Mouse (Mus musculus) G1E (cell line): ENCODE results near the gene Tifab. TPM values are rescaled to one million over a fixed set of nuclear protein-coding genes. Genes with fewer than 3 reads are reported as not detected.

Experiments used
- ATAC-seq: 2 replicates; pipeline ENCODE4 v1.8.0; 2016; ENCODE audit warnings: mild to moderate bottlenecking; ENCODE audit not compliant: insufficient number of reproducible peaks, poor library complexity, low FRiP score, severe bottlenecking; ENCODE audit errors: extremely low read depth
- DNase-seq: peaks from one replicate; pipeline ENCODE4 v3.0.0; 2012; ENCODE audit warnings: low spot score
- H3K27me3 ChIP-seq: 2 replicates; pipeline ENCODE4 v1.6.1; 2012; ENCODE audit warnings: mild to moderate bottlenecking, low read length, inconsistent platforms; ENCODE audit not compliant: insufficient read depth
- H3K36me3 ChIP-seq: replicated peaks from 2 replicates; pipeline ENCODE3; 2012; ENCODE audit warnings: mild to moderate bottlenecking, inconsistent platforms
- H3K4me1 ChIP-seq: 2 replicates; pipeline ENCODE4 v1.6.1; 2012; ENCODE audit warnings: low read depth, low read length, inconsistent platforms, mixed read lengths; ENCODE audit not compliant: insufficient read depth
- H3K4me3 ChIP-seq: 2 replicates; pipeline ENCODE4 v1.5.1; 2012; ENCODE audit warnings: low read depth, mild to moderate bottlenecking, inconsistent platforms, low read length, moderate library complexity, mixed read lengths
- H3K9me3 ChIP-seq: replicated peaks from 2 replicates; pipeline ENCODE4 v1.6.1; 2012; ENCODE audit warnings: inconsistent platforms
- CTCF ChIP-seq: IDR thresholded peaks from 2 replicates; pipeline ENCODE4 v1.5.1; 2012; ENCODE audit warnings: low read depth, low read length, inconsistent platforms, mixed read lengths
- GATA1 ChIP-seq: IDR thresholded peaks from 2 replicates; pipeline ENCODE4 v1.6.1; 2012; ENCODE audit warnings: borderline replicate concordance, low read length, inconsistent platforms, mixed read lengths
- GATA2 ChIP-seq: IDR thresholded peaks from 2 replicates; pipeline ENCODE4 v1.6.1; 2012; ENCODE audit warnings: low read depth, low read length, inconsistent platforms, borderline replicate concordance
- POLR2AphosphoS5 ChIP-seq: IDR thresholded peaks from 2 replicates; pipeline ENCODE4 v1.6.1; 2012; ENCODE audit warnings: low read depth, low read length, inconsistent platforms; ENCODE audit not compliant: insufficient replicate concordance
- TAL1 ChIP-seq: conservative IDR thresholded peaks from 2 replicates; pipeline ENCODE4 v1.6.1; 2012; ENCODE audit warnings: low read depth, low read length, inconsistent platforms, mixed read lengths
- polyA plus RNA-seq: library from polyadenylated mRNA; stranded (reverse); fragments of >175 nt; gene quantifications from 2 replicates; pipeline ENCODE4 v1.2.3, GENCODE M21; 2012
- total RNA-seq, 2 experiments: library from RNA; stranded (forward) in 1 of 2; stranded (reverse) in 1 of 2; fragments of 200-1000 nt in 1 of 2; fragments of >200 nt in 1 of 2; fragmentation: Nextera tagmentation in 1 of 2; gene quantifications; 2 replicates each; pipeline ENCODE4 v1.2.3; 2014 to 2017

The Tifab gene
- total and polyA plus RNA-seq, 3 experiments, result 0.16 TPM; not detected in 2

DNA sequence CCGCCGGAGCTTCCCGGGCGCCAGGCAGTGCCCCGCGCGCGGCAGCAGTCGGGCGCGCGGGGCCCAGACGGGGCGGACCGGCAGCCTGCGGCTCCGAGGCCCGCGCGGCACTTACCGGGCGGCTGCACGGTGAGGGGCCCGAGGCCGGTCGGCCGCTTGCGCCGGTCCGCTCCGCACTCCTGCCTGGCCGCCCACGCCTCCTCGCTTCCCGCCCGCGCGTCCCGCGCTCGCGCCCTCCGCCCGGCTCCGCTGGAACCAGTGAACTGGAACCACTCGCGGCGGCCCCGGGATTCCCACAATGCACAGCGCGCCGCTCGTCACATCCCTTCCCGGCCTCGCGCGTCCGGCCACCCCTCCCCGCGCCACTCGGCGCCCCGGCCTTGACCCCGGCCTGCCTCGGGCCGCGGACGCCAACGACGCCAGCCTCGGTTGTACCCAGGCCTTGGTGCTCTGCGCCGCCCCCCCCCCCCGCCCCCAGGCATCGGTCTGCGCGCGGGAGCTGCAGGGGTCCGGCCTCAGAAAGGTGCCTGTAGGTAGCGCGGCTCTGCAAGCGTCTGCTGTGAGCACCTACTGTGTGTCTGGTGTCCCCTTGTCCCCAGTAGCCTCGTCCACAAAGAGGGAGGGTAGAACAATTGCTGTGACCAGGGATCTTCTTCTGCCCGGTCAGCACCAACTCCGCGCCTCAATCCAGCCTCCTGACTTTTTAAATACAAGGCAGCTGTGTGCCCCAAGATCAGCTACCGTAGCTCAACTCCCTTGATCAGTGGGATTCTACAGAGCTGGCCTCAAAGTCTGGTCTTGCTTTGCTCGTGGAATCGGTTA is 43.2 kb downstream of the Tifab start:
- Histone ChIP-seq H3K4me3 (peak overlapping the region; percentile 95), H3K9me3 (no peaks in the 10 kb centered on the region), H3K36me3 (peaks cover 34% of the 10 kb centered on the region), H3K4me1 (peaks cover 49% of the 10 kb centered on the region), H3K27me3 (no peaks in the 10 kb centered on the region; the same call in 1 of the 2 replicates)
- no peak for TF ChIP-seq POLR2AphosphoS5
- DNase-seq (peak; percentile 96), ATAC-seq (peak; percentile 42)

GRCm38 (mm10) chr13:56134631-56135181 is 44.0 kb downstream of the Tifab start:
- Histone ChIP-seq H3K4me3 (peak overlapping the region; percentile 95), H3K4me1 (peaks cover 56% of the 10 kb centered on the region), H3K27me3 (no peaks in the 10 kb centered on the region; the same call in 1 of the 2 replicates), H3K36me3 (peaks cover 41% of the 10 kb centered on the region), H3K9me3 (no peaks in the 10 kb centered on the region)
- no peak for ATAC-seq
- DNase-seq, result peak; percentile 57
- no peak for TF ChIP-seq CTCF
- no peak for TF ChIP-seq TAL1
- no peak for TF ChIP-seq GATA2
- TF ChIP-seq GATA1, result no peak
- no peak for TF ChIP-seq POLR2AphosphoS5

DNA sequence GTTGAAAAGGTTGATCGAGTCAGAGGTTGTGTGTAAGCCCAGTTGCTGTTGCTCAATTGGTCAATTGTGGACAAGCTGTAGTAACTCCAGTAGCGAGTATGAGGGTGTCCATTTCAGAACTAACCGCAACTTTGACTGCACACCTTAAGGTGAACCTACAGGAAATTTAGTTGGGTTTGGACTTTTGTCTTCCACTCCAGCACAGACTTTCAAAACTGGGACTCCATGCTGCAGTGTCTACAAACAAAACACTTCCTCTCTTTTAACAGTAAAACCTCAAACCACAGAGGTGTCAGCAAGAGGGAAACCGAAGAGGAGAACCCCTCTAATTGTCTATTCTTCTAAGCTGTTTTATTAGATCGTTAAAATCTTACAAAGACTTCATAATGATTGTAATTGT is 44.7 kb downstream of the Tifab start:
- Histone ChIP-seq H3K36me3 (peaks cover 46% of the 10 kb centered on the region), H3K4me1 (peaks cover 60% of the 10 kb centered on the region), H3K9me3 (no peaks in the 10 kb centered on the region), H3K27me3 (no peaks in the 10 kb centered on the region; the same call in 1 of the 2 replicates), H3K4me3 (peak overlapping the region; percentile 95)
- DNase-seq, result peak; percentile 48
- no peak for ATAC-seq
- TF ChIP-seq GATA2 (no peak), CTCF (no peak), GATA1 (no peak), POLR2AphosphoS5 (no peak), TAL1 (no peak)

DNA sequence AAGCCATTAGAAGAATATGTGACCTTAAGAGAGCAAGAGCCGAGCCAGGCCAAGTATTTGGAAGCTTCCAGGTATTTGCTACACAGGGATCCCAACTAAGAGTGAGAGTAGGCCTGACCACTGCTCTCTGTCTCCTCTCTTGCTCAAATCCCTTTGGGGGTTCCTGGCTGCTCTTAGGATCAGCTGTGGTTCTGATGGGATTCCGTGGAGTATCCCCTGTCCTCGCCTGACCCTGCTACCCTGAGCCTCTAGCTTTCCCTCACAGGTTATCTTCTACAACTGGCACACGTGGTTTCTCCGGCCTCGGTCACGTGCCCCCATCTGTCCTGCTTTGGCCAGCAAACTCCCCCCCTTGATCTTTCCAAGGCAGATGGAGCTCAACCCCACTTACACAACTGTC is 45.7 kb downstream of the Tifab start:
- Histone ChIP-seq H3K4me3 (peak overlapping the region; percentile 55; the same call in 1 of the 2 replicates), H3K9me3 (no peaks in the 10 kb centered on the region), H3K4me1 (peaks cover 66% of the 10 kb centered on the region), H3K36me3 (peaks cover 55% of the 10 kb centered on the region), H3K27me3 (no peaks in the 10 kb centered on the region)
- no peak for ATAC-seq
- TF ChIP-seq CTCF (no peak), TAL1 (no peak), GATA2 (no peak)
- DNase-seq, result no peak

- TF ChIP-seq GATA1, result no peak
- no peak for TF ChIP-seq GATA2
- no peak for TF ChIP-seq POLR2AphosphoS5
- TF ChIP-seq TAL1, result no peak
- no peak for TF ChIP-seq CTCF
- Histone ChIP-seq H3K36me3 (peaks cover 60% of the 10 kb centered on the region), H3K4me1 (peaks cover 66% of the 10 kb centered on the region), H3K4me3 (peak overlapping the region; percentile 55; the same call in 1 of the 2 replicates), H3K27me3 (no peaks in the 10 kb centered on the region), H3K9me3 (no peaks in the 10 kb centered on the region)
- no peak for DNase-seq
- peak; percentile 22; the same call in 1 of the 2 replicates for ATAC-seq
These were observed 46.3 kb downstream of the Tifab start for GRCm38 (mm10) chr13:56132326-56132936.

GRCm38 (mm10) chr13:56130544-56130943 is 48.1 kb downstream of the Tifab start:
- Histone ChIP-seq H3K36me3 (peaks cover 79% of the 10 kb centered on the region), H3K4me3 (no peak overlapping the region), H3K9me3 (no peaks in the 10 kb centered on the region), H3K4me1 (peaks cover 60% of the 10 kb centered on the region), H3K27me3 (no peaks in the 10 kb centered on the region)
- no peak for TF ChIP-seq CTCF
- no peak for DNase-seq
- ATAC-seq, result no peak
